Mouse (Mus musculus) liver, embryonic 12.5 days (tissue): ENCODE measurements at regions not wholly inside any gene's neighbourhood (a gene's known extent, or its start where the extent isn't known, plus 50 kb on each side); places are given as distances from the start of the nearest gene placed in this dataset.
"Not testable (repeated sequence)": the region's sequence is repeated elsewhere in the genome, so short reads cannot be mapped to it uniquely, and the experiment has no call there.

Source experiments
- ATAC-seq: fragments of 200-750 bp; cut with Nextera tagmentation; 2 replicates; pipeline ENCODE4 v1.8.0; 2017; ENCODE audit warnings: moderate number of reproducible peaks, mild to moderate bottlenecking, moderate library complexity
- H3K27ac ChIP-seq: fragments of 300-500 bp; sonication (generic); 2 replicates; pipeline ENCODE4 v1.5.1; 2016; ENCODE audit warnings: mild to moderate bottlenecking
- H3K27me3 ChIP-seq: fragments of 300-500 bp; sonication (generic); replicated peaks from 2 replicates; pipeline ENCODE4 v1.6.1; 2016; ENCODE audit warnings: mild to moderate bottlenecking, moderate library complexity
- H3K36me3 ChIP-seq: fragments of 300-500 bp; sonication (generic); 2 replicates; pipeline ENCODE4 v1.6.1; 2016; ENCODE audit warnings: mild to moderate bottlenecking, moderate library complexity
- H3K4me1 ChIP-seq: fragments of 300-500 bp; sonication (generic); 2 replicates; pipeline ENCODE4 v1.6.1; 2016
- H3K4me2 ChIP-seq: fragments of 300-500 bp; sonication (generic); 2 replicates; pipeline ENCODE4 v1.6.1; 2016; ENCODE audit warnings: mild to moderate bottlenecking, moderate library complexity
- H3K4me3 ChIP-seq: fragments of 300-500 bp; sonication (generic); 2 replicates; pipeline ENCODE4 v1.5.1; 2016; ENCODE audit warnings: mild to moderate bottlenecking, moderate library complexity
- H3K9ac ChIP-seq: fragments of 300-500 bp; sonication (generic); 2 replicates; pipeline ENCODE4 v1.6.1; 2016; ENCODE audit warnings: mild to moderate bottlenecking, moderate library complexity
- H3K9me3 ChIP-seq: fragments of 300-500 bp; sonication (generic); replicated peaks from 2 replicates; pipeline ENCODE4 v1.6.1; 2016; ENCODE audit warnings: mild to moderate bottlenecking, moderate library complexity
- WGBS: fragments of 180-500 bp; shearing (Covaris S2); methylation state at CpG from one replicate; pipeline ENCODE4 v1.1.7; 2016; ENCODE audit not compliant: insufficient replicate concordance; 5-methylcytosine and 5-hydroxymethylcytosine counted together

- Histone ChIP-seq H3K9ac (no peak overlapping the region), H3K4me1 (0 out of 2 replicates have a peak, but pooled peaks cover 4% of the 10 kb centered on the region), H3K27ac (no peak overlapping the region), H3K4me3 (no peak overlapping the region), H3K36me3 (no peaks in the 10 kb centered on the region), H3K4me2 (no peak overlapping the region), H3K9me3 (no peaks in the 10 kb centered on the region), H3K27me3 (0 out of 2 replicates have a peak, but pooled peaks cover 7% of the 10 kb centered on the region)
- 55% methylated on average over 5 of the region's 5 CpGs for WGBS
- no peak for ATAC-seq
Measured at GRCm38 (mm10) chr1:184233741-184234255, 199.7 kb upstream of the 1700056E22Rik start.

DNA sequence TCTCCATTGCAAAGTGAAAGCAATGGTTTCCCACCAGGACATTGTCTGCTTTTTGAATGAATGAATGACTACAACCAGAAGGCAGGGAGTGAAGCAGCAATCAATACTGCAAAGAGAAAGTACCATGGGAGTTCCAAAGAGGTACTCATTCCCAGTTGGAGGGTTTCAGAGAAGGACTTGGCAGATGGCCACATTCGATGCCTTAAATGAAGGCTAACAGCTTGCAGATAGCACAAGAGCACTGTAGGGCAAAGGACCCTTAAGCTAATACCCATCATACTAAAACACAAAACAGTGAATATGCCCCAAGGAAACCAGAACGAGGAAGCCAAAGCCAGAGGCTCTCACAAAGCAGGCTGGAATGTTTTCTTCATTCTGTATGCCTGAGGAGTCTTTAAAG is 188.2 kb upstream of the 1700056E22Rik start:
- WGBS = 43% methylated on average over 2 of the region's 2 CpGs
- no peaks in the 10 kb centered on the region for H3K27me3 ChIP-seq

GRCm38 (mm10) chr1:184221792-184222191 is 187.7 kb upstream of the 1700056E22Rik start:
- Histone ChIP-seq H3K27ac (no peak overlapping the region), H3K27me3 (no peaks in the 10 kb centered on the region), H3K4me3 (no peak overlapping the region), H3K4me1 (no peaks in the 10 kb centered on the region), H3K9ac (no peak overlapping the region), H3K36me3 (no peaks in the 10 kb centered on the region), H3K9me3 (no peaks in the 10 kb centered on the region), H3K4me2 (no peak overlapping the region)
- ATAC-seq = no peak
- WGBS = 34% methylated on average over 3 of the region's 3 CpGs

More for the DNA sequence above, 188.2 kb upstream of the 1700056E22Rik start:
- no peaks in the 10 kb centered on the region for H3K4me1 ChIP-seq
- no peak overlapping the region for H3K27ac ChIP-seq
- no peaks in the 10 kb centered on the region for H3K36me3 ChIP-seq
- no peak for ATAC-seq
- no peaks in the 10 kb centered on the region for H3K9me3 ChIP-seq
- no peak overlapping the region for H3K9ac ChIP-seq
- H3K4me2 ChIP-seq = no peak overlapping the region
- H3K4me3 ChIP-seq = no peak overlapping the region

DNA sequence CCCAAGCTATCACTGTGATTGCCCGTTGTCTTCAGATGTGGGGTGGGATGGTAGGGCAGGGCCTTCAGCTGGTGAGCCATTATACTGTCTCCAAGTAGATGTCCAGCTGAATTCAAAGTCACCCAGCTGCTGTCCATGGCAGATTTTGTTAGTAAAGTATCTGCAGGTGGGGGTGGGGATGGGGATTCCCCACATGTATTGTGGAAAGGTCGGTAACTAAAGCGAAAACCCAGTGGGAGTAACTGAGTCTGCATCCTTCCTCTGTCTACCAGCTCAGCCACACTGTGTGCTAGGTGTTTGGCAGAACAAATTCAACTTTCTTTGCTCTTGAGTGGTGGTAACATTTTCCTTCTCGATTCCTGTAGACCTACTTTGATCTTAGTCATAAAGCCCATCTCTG is 163.2 kb upstream of the 1700056E22Rik start:
- no peak for ATAC-seq
- Histone ChIP-seq H3K4me1 (no peaks in the 10 kb centered on the region), H3K36me3 (no peaks in the 10 kb centered on the region), H3K27ac (no peak overlapping the region), H3K27me3 (no peaks in the 10 kb centered on the region), H3K9me3 (no peaks in the 10 kb centered on the region), H3K4me2 (no peak overlapping the region), H3K4me3 (no peak overlapping the region), H3K9ac (no peak overlapping the region)
- 67% methylated on average over 4 of the region's 4 CpGs for WGBS

DNA sequence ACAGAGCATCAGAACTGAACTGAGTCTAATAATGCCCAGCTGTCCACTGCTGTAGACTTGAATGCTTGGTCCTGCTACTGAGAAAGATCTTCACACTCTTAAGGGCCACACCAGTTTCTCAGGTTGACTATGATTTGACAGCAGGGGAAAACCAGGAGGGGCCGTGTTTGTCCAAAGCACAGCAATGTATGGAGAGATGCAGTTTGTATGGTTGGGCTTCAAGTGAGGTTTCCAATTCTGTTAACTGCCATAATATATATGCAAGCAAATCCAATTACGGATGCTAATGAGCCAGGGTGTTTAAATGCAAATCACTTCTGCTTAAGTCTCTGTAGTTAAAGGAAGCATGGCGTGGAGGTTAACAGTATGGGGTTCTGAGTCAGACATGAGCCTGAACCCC is 157.2 kb upstream of the 1700056E22Rik start:
- Histone ChIP-seq H3K27me3 (no peaks in the 10 kb centered on the region), H3K4me3 (no peak overlapping the region), H3K4me2 (no peak overlapping the region), H3K9ac (no peak overlapping the region), H3K27ac (no peak overlapping the region), H3K9me3 (no peaks in the 10 kb centered on the region), H3K4me1 (no peaks in the 10 kb centered on the region), H3K36me3 (no peaks in the 10 kb centered on the region)
- 63% methylated on average over 3 of the region's 3 CpGs for WGBS
- no peak for ATAC-seq

DNA sequence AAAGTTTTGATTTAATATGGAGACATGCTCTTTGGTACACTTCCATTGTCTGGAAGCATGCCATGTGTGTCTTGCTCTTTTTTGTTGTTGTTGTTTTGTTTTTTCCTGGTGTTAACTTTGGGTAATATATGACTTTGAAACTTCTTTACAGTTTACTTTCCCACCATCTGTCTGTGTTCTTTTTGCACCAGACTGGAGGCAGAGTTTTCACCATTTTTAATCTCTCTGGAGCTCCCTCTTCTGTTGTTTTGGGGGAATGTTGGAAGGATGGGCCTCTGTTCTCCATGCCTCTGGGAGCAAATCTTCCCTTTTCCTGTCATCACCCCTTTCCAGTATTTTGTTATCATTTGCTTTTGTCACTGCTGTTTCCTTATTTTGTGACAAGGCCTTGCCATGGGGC is 153.5 kb upstream of the 1700056E22Rik start:
- Histone ChIP-seq H3K27me3 (no peaks in the 10 kb centered on the region), H3K36me3 (no peaks in the 10 kb centered on the region), H3K27ac (no peak overlapping the region), H3K4me1 (no peaks in the 10 kb centered on the region), H3K9me3 (no peaks in the 10 kb centered on the region), H3K4me3 (no peak overlapping the region), H3K9ac (no peak overlapping the region), H3K4me2 (no peak overlapping the region)
- no peak for ATAC-seq

- WGBS = 68% methylated on average over 4 of the region's 4 CpGs
- no peak for ATAC-seq
- no peaks in the 10 kb centered on the region for H3K27me3 ChIP-seq
Measured at GRCm38 (mm10) chr1:184182163-184182562, 148.1 kb upstream of the 1700056E22Rik start.

DNA sequence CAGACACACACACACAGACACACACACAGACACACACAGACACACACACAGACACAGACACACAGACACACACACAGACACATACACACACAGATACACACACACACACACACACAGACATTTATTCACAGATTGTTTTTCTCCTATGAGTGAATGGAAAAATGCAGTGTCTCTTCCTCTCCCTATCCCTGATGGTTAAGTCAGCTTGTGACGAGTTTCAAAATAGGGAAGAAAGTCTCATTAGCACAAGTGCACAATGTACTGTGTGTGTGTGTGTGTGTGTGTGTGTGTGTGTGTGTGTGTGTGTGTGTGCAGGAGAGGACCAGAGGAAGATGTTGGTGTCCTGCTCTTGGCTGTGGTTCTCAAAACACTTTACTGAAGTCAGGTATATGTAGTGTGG is 140.3 kb upstream of the 1700056E22Rik start:
- not testable (repeated sequence) for H3K4me2 ChIP-seq, H3K9me3 ChIP-seq, H3K4me3 ChIP-seq, H3K27ac ChIP-seq, H3K9ac ChIP-seq, ATAC-seq, H3K36me3 ChIP-seq, H3K4me1 ChIP-seq, H3K27me3 ChIP-seq
- WGBS = 33% methylated on average over 1 of the region's 1 CpGs

More at GRCm38 (mm10) chr1:184182163-184182562, 148.1 kb upstream of the 1700056E22Rik start:
- Histone ChIP-seq H3K4me3 (no peak overlapping the region), H3K4me1 (no peaks in the 10 kb centered on the region), H3K9me3 (no peaks in the 10 kb centered on the region), H3K9ac (no peak overlapping the region), H3K4me2 (no peak overlapping the region), H3K36me3 (no peaks in the 10 kb centered on the region), H3K27ac (no peak overlapping the region)

DNA sequence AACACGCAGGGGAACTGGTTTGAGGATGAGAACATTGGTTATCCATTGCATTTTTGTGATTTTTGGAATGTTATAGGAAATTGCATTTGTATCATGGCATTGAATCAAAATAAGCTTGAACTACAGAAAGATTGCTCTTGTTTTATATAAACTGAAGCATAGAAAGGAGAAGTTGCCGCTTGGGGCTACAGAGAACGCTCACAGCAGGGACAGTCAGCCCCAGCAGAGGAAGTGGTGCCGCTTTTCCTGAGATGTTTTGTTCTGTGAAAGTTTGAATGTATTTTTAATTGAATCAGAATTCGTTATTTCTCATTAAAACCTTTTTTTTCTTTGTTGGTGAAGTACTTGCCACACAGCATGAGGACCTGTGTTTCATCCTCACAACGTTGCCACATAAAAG is 139.6 kb upstream of the 1700056E22Rik start:
- Histone ChIP-seq H3K4me2 (no peak overlapping the region), H3K4me3 (no peak overlapping the region), H3K27me3 (no peaks in the 10 kb centered on the region), H3K9me3 (no peaks in the 10 kb centered on the region), H3K4me1 (no peaks in the 10 kb centered on the region), H3K27ac (no peak overlapping the region), H3K36me3 (no peaks in the 10 kb centered on the region), H3K9ac (no peak overlapping the region)
- ATAC-seq = no peak
- 39% methylated on average over 6 of the region's 6 CpGs for WGBS

GRCm38 (mm10) chr1:184172986-184173385 is 138.9 kb upstream of the 1700056E22Rik start:
- Histone ChIP-seq H3K27ac (no peak overlapping the region), H3K9me3 (no peaks in the 10 kb centered on the region), H3K9ac (no peak overlapping the region), H3K4me1 (no peaks in the 10 kb centered on the region), H3K4me2 (no peak overlapping the region), H3K27me3 (no peaks in the 10 kb centered on the region), H3K36me3 (no peaks in the 10 kb centered on the region), H3K4me3 (no peak overlapping the region)
- no peak for ATAC-seq
- 69% methylated on average over 2 of the region's 2 CpGs for WGBS

- WGBS = 51% methylated on average over 7 of the region's 7 CpGs
- Histone ChIP-seq H3K4me2 (no peak overlapping the region), H3K36me3 (no peaks in the 10 kb centered on the region), H3K27ac (no peak overlapping the region), H3K9me3 (no peaks in the 10 kb centered on the region), H3K4me3 (no peak overlapping the region), H3K4me1 (no peaks in the 10 kb centered on the region), H3K9ac (no peak overlapping the region), H3K27me3 (no peaks in the 10 kb centered on the region)
- no peak for ATAC-seq
Measured at GRCm38 (mm10) chr1:184171601-184172000, 137.5 kb upstream of the 1700056E22Rik start.

DNA sequence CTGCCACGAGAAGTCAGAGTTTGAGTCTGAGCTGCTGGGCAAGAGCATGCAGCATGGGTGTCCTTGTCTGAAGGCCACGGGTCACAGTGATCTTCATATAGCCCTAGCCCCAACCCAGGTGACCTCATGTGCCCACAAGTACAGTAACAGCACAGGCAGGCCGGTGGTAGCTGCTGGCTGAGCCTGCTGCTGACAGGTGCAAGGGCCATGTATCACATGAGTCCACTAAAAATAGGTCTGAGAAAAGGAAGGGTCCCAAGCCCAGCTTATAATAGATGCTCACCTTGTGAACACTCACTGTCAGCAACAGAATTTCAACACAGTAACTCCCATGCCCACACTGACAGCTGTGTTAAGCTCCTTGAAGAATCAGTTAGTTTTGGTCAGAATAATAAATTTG is 136.8 kb upstream of the 1700056E22Rik start:
- H3K4me1 ChIP-seq = no peaks in the 10 kb centered on the region
- H3K36me3 ChIP-seq = no peaks in the 10 kb centered on the region
- WGBS = 57% methylated on average over 3 of the region's 3 CpGs
- H3K9me3 ChIP-seq = no peaks in the 10 kb centered on the region
- no peaks in the 10 kb centered on the region for H3K27me3 ChIP-seq
- no peak overlapping the region for H3K4me2 ChIP-seq
- no peak overlapping the region for H3K4me3 ChIP-seq
- no peak overlapping the region for H3K9ac ChIP-seq
- no peak for ATAC-seq
- H3K27ac ChIP-seq = no peak overlapping the region

DNA sequence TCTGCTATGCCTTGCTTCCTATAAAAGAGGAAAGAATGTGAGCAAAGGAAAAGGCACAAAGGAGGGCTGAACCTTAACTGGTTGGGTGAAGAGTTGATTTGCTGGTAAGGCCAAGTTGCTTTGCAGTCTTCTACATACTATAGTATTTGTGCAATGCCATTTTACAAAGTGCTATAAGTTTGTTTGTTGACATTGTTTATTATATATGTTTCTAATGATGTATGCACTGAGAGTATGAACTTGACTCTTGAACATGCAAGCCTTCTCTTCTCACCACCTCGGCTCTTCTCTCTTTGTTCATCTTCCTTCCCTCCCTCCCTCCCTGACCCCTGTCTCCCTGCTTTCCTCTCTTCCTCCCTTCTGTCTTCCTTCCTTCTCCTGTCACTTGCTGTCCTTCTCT is 135.9 kb upstream of the 1700056E22Rik start:
- Histone ChIP-seq H3K4me3 (no peak overlapping the region), H3K4me2 (no peak overlapping the region), H3K36me3 (no peaks in the 10 kb centered on the region), H3K27ac (no peak overlapping the region), H3K9me3 (no peaks in the 10 kb centered on the region), H3K4me1 (no peaks in the 10 kb centered on the region), H3K9ac (no peak overlapping the region), H3K27me3 (no peaks in the 10 kb centered on the region)
- ATAC-seq = no peak
- WGBS = 50% methylated on average over 1 of the region's 1 CpGs
